Mouse (Mus musculus) mouse trophoblast stem cell (cell line): ENCODE measurements around the gene Pwwp2a.

Source experiments
- in situ Hi-C, 2 experiments: fragments of 300-500 bp; cut with MseI, MboI; formaldehyde crosslinking; loops; 2 replicates in 1 of 2; 3 replicates in 1 of 2; pipeline ENCODE4 v1.15.1; 2025

The Pwwp2a gene

GRCm38 (mm10) chr11:43681472-43682414 is at the start of gene Pwwp2a:
Gene Pwwp2a (plus strand): TSS chr11:43681998.
- in situ Hi-C loops: no loop called here

- in situ Hi-C loops: no loop called here
Observed at GRCm38 (mm10) chr11:43632566-43632965, 49.2 kb upstream of the Pwwp2a start.

GRCm38 (mm10) chr11:43633165-43633564 is 48.6 kb upstream of the Pwwp2a start:
- in situ Hi-C loops: no loop called here

- in situ Hi-C loops: no loop called here
Observed at GRCm38 (mm10) chr11:43633658-43634401, 48.0 kb upstream of the Pwwp2a start.

GRCm38 (mm10) chr11:43636761-43637160 is 45.0 kb upstream of the Pwwp2a start:
- in situ Hi-C loops: no loop called here

- in situ Hi-C loops: no loop called here
Observed at GRCm38 (mm10) chr11:43638486-43638885, 43.3 kb upstream of the Pwwp2a start.

GRCm38 (mm10) chr11:43643180-43643591 is 38.6 kb upstream of the Pwwp2a start:
- in situ Hi-C loops: no loop called here

- in situ Hi-C loops: no loop called here
Observed at GRCm38 (mm10) chr11:43645286-43645685, 36.5 kb upstream of the Pwwp2a start.

GRCm38 (mm10) chr11:43653051-43653475 is 28.7 kb upstream of the Pwwp2a start:
- in situ Hi-C loops: no loop called here

- in situ Hi-C loops: no loop called here
Observed at GRCm38 (mm10) chr11:43656464-43656863, 25.3 kb upstream of the Pwwp2a start.

- in situ Hi-C loops: no loop called here
Observed at GRCm38 (mm10) chr11:43658010-43658409, 23.8 kb upstream of the Pwwp2a start.

GRCm38 (mm10) chr11:43667038-43667745 is 14.6 kb upstream of the Pwwp2a start:
- in situ Hi-C loops: no loop called here

GRCm38 (mm10) chr11:43682415-43683217 is 818 bp downstream of the Pwwp2a start:
- in situ Hi-C loops: no loop called here

GRCm38 (mm10) chr11:43688850-43689249 is 7.1 kb downstream of the Pwwp2a start:
- in situ Hi-C loops: no loop called here

GRCm38 (mm10) chr11:43696623-43697022 is 14.8 kb downstream of the Pwwp2a start:
- in situ Hi-C loops: no loop called here

GRCm38 (mm10) chr11:43698621-43699020 is 16.8 kb downstream of the Pwwp2a start:
- in situ Hi-C loops: no loop called here

GRCm38 (mm10) chr11:43700291-43700690 is 18.5 kb downstream of the Pwwp2a start:
- in situ Hi-C loops: no loop called here

GRCm38 (mm10) chr11:43703552-43703951 is 21.8 kb downstream of the Pwwp2a start:
- in situ Hi-C loops: no loop called here

GRCm38 (mm10) chr11:43705751-43706150 is 24.0 kb downstream of the Pwwp2a start:
- in situ Hi-C loops: no loop called here

- in situ Hi-C loops: no loop called here
Observed at GRCm38 (mm10) chr11:43708409-43708808, 26.6 kb downstream of the Pwwp2a start.

GRCm38 (mm10) chr11:43712178-43712577 is 30.4 kb downstream of the Pwwp2a start:
- in situ Hi-C loops: no loop called here
